Mouse (Mus musculus): ENCODE measurements at regions not wholly inside any gene's neighbourhood (a gene's known extent, or its start where the extent isn't known, plus 50 kb on each side); places are given as distances from the start of the nearest gene placed in this dataset.

DNA sequence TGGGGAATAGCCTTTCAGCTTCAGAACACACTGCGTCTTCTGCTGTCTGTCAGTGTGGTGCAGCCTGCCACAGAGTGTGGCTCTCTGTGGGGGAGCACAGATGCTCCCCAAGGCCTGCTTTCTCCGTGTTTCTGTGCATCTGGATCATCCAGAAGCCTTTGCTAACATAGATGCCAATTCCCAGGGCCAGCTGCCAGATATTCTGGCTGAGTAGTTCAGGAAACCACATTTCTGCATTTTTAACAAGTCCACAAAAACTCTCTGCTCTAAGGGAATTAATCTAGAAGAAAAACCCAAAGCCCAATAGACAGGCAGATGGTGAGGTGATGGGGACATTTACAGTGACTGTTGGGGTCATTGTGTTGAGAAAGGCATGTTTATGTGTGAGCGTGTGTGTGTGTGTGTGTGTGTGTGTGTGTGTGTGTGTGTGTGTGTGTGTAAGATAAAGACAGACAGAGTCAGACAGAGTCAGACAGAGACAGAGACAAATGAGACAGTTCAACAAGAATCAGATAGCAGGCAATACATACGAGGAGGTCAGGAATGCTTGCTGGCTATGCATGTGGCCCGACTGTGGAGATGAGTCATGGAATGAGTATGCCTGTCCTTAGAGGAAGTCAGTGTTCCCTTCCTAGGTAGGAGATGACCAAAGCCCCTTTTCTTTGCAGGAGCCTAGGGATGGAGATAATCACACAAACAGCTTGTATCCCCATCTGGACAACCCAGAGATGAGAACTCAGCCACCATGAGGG is 176.3 kb upstream of the Spaca1 start:
- no peak for DNase-seq (ENCODE audit: low spot score in 2 of 2)

DNA sequence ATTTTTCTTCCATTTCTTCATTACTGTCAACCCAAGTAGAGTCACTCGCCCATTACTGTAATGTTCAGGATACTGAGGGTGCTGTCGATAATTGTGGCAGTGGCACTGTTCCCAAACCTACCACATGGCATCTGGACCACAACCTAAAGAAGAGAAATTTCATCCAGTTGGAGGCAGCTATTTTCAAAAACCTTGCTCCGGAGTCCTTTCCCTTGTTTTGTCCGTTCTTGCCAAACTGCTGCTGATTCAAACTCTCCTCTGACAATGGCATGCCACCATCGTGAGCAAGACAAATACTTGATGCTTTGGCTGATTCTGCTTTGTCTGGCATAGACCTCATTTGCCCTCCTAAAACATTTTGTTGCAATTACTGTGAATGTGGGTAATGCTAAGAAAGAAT is 176.9 kb upstream of the Spaca1 start:
- DNase-seq (ENCODE audit: low spot score in 2 of 2), result no peak

GRCm38 (mm10) chr4:34227611-34228010 is 177.6 kb upstream of the Spaca1 start:
- DNase-seq (ENCODE audit: low spot score in 2 of 2), result no peak

DNA sequence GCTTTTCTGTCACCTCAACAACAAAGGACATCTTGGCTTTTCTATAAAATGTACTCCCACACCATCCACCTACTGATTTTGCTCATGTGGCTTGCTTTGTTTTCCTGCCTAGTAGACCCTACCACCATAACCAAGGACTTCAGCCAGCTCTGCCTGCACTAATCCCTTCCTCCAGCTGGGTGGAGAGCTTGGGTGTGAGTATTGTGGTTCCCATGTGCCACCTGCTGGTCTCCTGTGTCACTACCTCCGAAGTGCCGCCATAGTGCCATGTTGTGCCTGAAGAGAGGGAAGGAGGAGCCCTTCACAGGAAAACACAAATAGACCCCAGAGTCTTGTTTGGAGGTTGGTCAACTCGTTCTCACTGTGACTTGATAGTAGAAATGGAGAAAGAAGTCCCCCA is 181.3 kb upstream of the Spaca1 start:
- peak; percentile 5 to 15 for DNase-seq (ENCODE audit: low spot score in 2 of 2)

DNA sequence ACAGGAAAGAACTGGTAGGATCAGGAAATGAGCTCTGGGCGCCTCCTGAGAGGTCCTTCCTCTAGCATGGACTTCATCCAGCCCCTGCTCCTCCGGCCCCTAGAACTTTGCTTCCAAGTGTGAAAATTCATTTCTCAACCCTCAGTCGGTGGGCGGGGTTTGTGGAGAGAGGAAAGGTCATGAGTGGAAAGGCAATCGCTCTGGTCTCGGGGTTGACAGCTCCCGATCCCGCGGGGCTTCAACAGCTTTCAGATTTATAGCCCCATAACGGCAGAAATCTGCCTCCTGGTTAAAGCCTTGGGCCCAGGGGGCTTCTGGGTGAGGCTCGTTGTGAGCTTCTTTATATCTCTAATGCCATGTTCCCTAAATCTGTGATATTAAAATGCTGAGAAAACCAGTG is 184.2 kb upstream of the Spaca1 start:
- no peak for DNase-seq (ENCODE audit: low spot score in 2 of 2)

DNA sequence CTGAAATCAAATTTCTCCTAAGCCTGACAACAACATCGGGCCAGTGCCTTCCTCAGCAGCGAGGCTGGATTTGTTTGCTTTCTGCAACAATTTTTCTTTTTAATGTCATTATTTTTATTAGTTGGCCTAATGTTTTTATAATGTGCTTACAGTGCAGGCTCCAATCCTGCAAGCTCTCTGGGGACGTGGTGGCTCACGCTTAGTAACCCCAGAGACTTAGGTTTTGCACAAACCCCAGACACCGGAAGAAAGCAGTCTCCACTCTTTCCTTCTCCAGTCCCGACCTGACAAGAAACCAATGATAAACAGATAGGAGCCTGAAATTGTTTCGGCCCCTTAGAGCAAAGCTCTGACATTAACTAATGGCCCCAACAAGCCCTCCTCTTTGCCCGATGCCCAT is 184.7 kb upstream of the Spaca1 start:
- no peak for DNase-seq (ENCODE audit: low spot score in 2 of 2)

DNA sequence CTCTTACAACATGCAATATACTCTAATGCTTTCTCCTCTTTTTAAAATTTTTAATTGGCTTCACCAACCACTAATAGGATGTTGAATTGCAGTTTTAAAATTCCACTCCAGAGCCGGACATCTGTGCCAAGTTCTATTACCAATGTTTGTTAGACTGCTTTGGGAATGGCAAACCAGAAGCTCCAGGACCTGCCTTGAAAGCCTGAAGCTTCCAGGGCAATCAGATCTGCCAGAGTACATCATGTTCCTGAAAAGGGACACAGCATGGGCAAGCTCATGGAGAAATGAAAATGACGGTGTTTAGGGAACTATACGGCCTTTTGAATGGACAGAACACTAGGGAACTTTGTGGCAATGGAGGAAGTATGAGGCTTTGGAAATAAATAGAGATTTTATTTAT is 187.8 kb upstream of the Spaca1 start:
- DNase-seq (ENCODE audit: low spot score in 2 of 2), result no peak

DNA sequence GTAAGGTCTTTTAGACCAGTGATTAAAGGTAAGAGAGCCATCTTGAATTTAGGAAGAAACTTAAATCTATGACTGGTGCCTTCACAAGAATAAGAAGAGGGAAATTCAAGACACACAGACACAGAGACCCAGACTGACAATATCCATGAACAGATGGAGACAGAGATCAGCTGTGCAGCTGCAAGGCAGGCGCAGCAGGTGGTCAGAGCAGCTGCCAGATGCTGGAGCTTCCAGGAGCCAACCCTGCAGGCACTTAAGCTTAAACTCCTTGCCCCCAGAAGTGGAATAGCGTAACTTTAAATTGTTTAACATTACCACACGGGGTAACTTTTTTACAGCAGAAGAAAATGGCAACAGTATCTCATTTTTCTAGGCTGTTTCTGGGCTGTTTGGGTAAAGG is 189.6 kb upstream of the Spaca1 start:
- no peak for DNase-seq (ENCODE audit: low spot score in 2 of 2)

DNA sequence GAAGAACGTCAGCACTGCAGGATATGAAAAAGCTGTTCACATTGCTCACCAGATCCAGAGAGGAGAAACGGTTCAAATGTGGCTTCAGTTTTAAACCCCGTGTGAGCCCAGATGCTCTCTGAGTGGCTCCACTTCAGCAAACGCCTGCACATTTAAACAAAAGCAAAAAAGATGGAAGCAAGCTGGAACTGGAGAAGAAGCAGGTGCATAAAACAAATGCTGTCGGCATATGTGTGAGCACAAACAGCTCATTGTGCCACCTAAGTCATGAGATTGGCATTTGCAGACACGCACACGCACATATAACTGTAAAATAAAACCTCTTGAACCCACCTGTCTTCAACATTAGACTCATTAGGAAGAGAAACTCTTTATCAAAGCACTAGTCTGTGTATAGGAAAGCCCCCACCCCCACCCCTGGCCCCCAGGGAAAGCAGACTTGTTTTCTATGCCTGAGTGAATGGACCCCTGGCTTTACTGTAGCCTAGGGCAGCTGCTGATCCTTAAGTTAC is 191.1 kb upstream of the Spaca1 start:
- DNase-seq (ENCODE audit: low spot score in 2 of 2), result no peak

DNA sequence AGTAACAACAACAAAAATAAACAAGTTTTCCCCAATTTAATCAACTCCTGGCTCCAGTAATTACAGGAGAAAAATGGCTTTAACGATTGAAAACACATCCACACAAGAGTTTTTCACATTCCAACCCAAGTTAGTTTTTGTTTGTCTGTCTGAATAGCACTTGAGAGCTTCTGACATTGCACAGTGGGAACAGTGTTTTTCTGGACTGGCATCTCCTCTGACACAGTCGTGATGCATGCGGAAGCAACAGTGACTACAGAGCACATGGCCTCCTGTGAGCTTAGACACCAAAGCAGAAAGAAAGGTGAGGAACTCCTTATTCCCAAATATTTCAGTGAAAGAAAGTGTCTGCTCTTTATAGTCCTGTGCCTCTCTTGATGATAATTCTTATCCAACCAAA is 191.7 kb upstream of the Spaca1 start:
- no peak for DNase-seq (ENCODE audit: low spot score in 2 of 2)

GRCm38 (mm10) chr4:34259444-34259843 is 209.5 kb upstream of the Spaca1 start:
- no peak for DNase-seq (ENCODE audit: low spot score in 2 of 2)

- no peak for DNase-seq (ENCODE audit: low spot score in 2 of 2)
Observed at GRCm38 (mm10) chr4:34260468-34260867, 210.5 kb upstream of the Spaca1 start.

DNA sequence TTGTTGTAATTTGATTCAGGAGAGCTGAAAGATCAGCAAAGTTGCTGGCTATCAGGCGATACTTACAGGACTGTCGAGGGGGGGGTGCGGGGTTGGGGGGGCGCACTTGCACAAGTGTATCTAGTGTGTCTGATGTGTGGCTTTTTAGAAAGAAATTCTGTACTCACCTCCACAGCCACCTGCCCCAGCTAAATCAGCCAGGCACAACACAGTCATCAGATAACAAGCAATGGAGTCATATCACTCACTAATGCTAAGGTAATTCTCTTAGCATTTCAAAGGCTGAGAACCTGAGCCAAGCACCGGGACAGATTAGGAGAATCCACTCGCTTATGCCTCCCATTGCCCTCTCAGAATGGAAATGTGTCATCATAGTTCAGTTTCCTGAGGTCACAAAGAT is 211.8 kb upstream of the Spaca1 start:
- no peak for DNase-seq (ENCODE audit: low spot score in 2 of 2)

GRCm38 (mm10) chr4:34264431-34264830 is 214.4 kb upstream of the Spaca1 start:
- no peak for DNase-seq (ENCODE audit: low spot score in 2 of 2)

DNA sequence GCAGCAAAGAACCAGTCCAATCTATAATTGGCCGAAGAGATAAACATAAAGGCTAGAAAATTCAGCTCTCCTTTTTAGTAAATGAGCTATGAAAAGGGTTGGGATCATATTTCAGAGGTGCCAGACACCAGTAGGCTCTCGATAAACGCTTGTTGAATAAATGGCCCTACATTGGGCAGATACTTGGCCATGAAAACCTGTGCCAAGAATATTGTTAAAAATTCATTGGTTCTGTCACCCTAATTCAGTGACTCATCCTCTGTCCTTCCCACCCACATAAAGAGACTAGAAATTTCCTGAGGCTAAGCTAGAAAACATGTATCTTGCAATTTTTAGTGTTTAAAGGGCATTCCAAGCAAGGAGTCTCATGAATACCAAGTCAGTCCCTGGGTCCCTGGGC is 224.3 kb upstream of the Spaca1 start:
- no peak for DNase-seq (ENCODE audit: low spot score in 2 of 2)

GRCm38 (mm10) chr4:34275372-34275771 is 225.4 kb upstream of the Spaca1 start:
- no peak for DNase-seq (ENCODE audit: low spot score in 2 of 2)

GRCm38 (mm10) chr4:34302504-34303108 is 248.1 kb upstream of the Akirin2 start:
- no peak for DNase-seq (ENCODE audit: low spot score in 2 of 2)

DNA sequence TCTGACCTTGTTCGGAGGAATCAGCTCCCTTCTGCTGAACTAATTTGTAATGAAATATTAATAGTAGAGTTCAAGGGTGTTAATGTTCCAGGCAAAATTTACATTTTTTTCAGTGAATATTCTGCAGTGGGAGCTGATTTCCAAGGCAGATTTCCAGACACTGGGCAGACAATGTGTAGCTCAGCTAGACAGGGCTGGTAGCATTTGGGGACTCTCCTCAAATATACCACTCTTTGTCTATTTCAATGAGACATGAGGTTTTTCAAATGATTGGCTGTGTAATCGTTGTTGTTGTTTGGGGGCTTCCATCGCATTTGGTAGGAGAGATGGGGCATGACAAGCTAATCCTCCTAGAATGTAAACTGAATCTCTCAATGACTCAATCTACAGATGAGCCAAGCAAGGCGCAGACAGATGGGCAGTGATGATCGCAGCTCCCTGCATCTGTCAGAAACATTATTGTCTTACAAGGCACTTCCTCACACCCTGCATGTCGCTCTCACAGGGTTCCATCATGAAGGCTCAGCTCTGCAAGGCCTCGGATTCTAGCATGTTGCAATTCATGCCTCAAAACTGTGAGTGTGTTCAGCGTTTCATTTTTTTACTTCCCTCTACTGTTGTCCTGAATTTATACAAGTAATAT is 241.7 kb upstream of the Akirin2 start:
- DNase-seq (ENCODE audit: low spot score in 2 of 2), result no peak

- DNase-seq (ENCODE audit: low spot score in 2 of 2), result no peak
Observed at GRCm38 (mm10) chr4:34310061-34310642, 240.6 kb upstream of the Akirin2 start.

DNA sequence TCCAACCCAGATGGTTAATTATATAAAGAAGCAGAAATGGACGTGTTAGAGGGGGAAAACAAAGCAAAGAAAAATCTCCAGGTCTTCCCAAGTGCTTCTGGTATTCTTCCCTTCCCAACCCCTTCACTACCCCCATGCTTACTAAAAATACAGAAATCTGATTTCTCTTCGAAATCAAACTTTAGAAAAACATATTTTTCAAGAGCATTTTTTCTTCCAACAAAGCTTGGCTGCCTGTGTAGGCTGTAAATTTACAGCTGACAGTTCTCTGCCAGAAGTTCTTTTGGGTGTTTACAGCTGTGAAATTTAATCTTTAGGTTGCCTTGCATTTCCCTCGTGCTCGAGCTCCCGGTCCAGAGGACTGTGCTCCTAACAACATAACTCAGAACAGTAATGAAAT is 234.9 kb upstream of the Akirin2 start:
- DNase-seq (ENCODE audit: low spot score in 2 of 2), result no peak

GRCm38 (mm10) chr4:34322841-34323240 is 227.9 kb upstream of the Akirin2 start:
- no peak for DNase-seq (ENCODE audit: low spot score in 2 of 2)

GRCm38 (mm10) chr4:34328151-34328785 is 222.5 kb upstream of the Akirin2 start:
- DNase-seq (ENCODE audit: low spot score in 2 of 2), result no peak

Measured in urinary bladder, adult 18-20 months (tissue).